Mouse (Mus musculus): Measurements from ENCODE around the gene F2rl3.

GRCm38 (mm10) chr8:72765696-72766095, 4.0 kb downstream of the F2rl3 start:
- TF ChIP-seq POLR2A (IDR thresholded peaks at IDR 0.05; ENCODE audit: control insufficient read depth, extremely low read depth, insufficient read depth, low read length, poor library complexity) (no peak), CTCF (IDR thresholded peaks at IDR 0.05; ENCODE audit: borderline replicate concordance, control insufficient read depth, extremely low read depth, insufficient read depth, low read length, poor library complexity) (no peak)
